Mouse (Mus musculus) kidney, postnatal 36 days (tissue): ENCODE results near the gene Myo16.

Experiments
- DNase-seq, 2 experiments: peaks; one replicate each; pipeline ENCODE4 v3.0.0; 2021 to 2022; ENCODE audit warnings: mixed read lengths in 2 of 2

Myo16 gene

GRCm38 (mm10) chr8:10177131-10177530 lies 23.4 kb downstream of the Myo16 start:
- DNase-seq, result no peak

- DNase-seq, result no peak
Measured at GRCm38 (mm10) chr8:10178986-10179385, 25.3 kb downstream of the Myo16 start.

GRCm38 (mm10) chr8:10190607-10191006 lies 36.9 kb downstream of the Myo16 start:
- DNase-seq, result no peak

- DNase-seq, result no peak
Measured at GRCm38 (mm10) chr8:10198164-10198563, 44.5 kb downstream of the Myo16 start.

- DNase-seq, result peak in 1 of 2 experiments; percentile 2
Measured at GRCm38 (mm10) chr8:10199301-10199700, 45.6 kb downstream of the Myo16 start.

GRCm38 (mm10) chr8:10200042-10200441 lies 46.3 kb downstream of the Myo16 start:
- DNase-seq, result peak; percentile 20 to 35

GRCm38 (mm10) chr8:10215023-10215422 lies 61.3 kb downstream of the Myo16 start:
- DNase-seq, result no peak

GRCm38 (mm10) chr8:10219761-10220276 lies 66.1 kb downstream of the Myo16 start:
- peak in 1 of 2 experiments; percentile 3 for DNase-seq

- no peak for DNase-seq
Measured at GRCm38 (mm10) chr8:10222770-10223169, 69.1 kb downstream of the Myo16 start.

GRCm38 (mm10) chr8:10223528-10224194 lies 70.0 kb downstream of the Myo16 start:
- no peak for DNase-seq

- no peak for DNase-seq
Measured at GRCm38 (mm10) chr8:10224305-10224971, 70.7 kb downstream of the Myo16 start.

GRCm38 (mm10) chr8:10225018-10225417 lies 71.3 kb downstream of the Myo16 start:
- no peak for DNase-seq

GRCm38 (mm10) chr8:10230746-10231369 lies 77.1 kb downstream of the Myo16 start:
- DNase-seq, result peak; percentile 50 to 61

GRCm38 (mm10) chr8:10234516-10234915 lies 80.8 kb downstream of the Myo16 start:
- no peak for DNase-seq

- DNase-seq, result no peak
Measured at GRCm38 (mm10) chr8:10243344-10243743, 89.6 kb downstream of the Myo16 start.

- no peak for DNase-seq
Measured at GRCm38 (mm10) chr8:10249156-10249555, 95.4 kb downstream of the Myo16 start.

- DNase-seq, result no peak
Measured at GRCm38 (mm10) chr8:10255741-10256140, 102.0 kb downstream of the Myo16 start.

GRCm38 (mm10) chr8:10256563-10256962 lies 102.9 kb downstream of the Myo16 start:
- no peak for DNase-seq

- no peak for DNase-seq
Measured at GRCm38 (mm10) chr8:10270094-10270493, 116.4 kb downstream of the Myo16 start.

- DNase-seq, result no peak
Measured at GRCm38 (mm10) chr8:10292600-10292999, 138.9 kb downstream of the Myo16 start.

GRCm38 (mm10) chr8:10300797-10301196 lies 147.1 kb downstream of the Myo16 start:
- peak in 1 of 2 experiments; percentile 6 for DNase-seq

GRCm38 (mm10) chr8:10303061-10303460 lies 149.3 kb downstream of the Myo16 start:
- DNase-seq, result no peak

GRCm38 (mm10) chr8:10303992-10304391 lies 150.3 kb downstream of the Myo16 start:
- DNase-seq, result no peak

GRCm38 (mm10) chr8:10304721-10305120 lies 151.0 kb downstream of the Myo16 start:
- DNase-seq, result no peak
